Mouse (Mus musculus) limb, embryonic 12.5 days (tissue): ENCODE data around the gene Hspa1b. TPM values are rescaled to one million over a fixed set of nuclear protein-coding genes. Genes with fewer than 3 reads are reported as not detected.
"Not testable (repeated sequence)": the region's sequence is repeated elsewhere in the genome, so short reads cannot be mapped to it uniquely, and the experiment has no call there.

ENCODE experiments used
- ATAC-seq: fragments of 200-750 bp; cut with Nextera tagmentation; 2 replicates; pipeline ENCODE4 v1.8.0; 2017; ENCODE audit warnings: low read depth, moderate TSS enrichment; ENCODE audit not compliant: insufficient number of reproducible peaks, insufficient read depth, low FRiP score, low TSS enrichment
- H3K27ac ChIP-seq: fragments of 300-500 bp; sonication (generic); 2 replicates; pipeline ENCODE4 v1.5.1; 2016; ENCODE audit warnings: mild to moderate bottlenecking, moderate library complexity
- H3K27me3 ChIP-seq: fragments of 300-500 bp; sonication (generic); 2 replicates; pipeline ENCODE4 v1.6.1; 2016; ENCODE audit warnings: mild to moderate bottlenecking, moderate library complexity
- H3K36me3 ChIP-seq: fragments of 300-500 bp; sonication (generic); 2 replicates; pipeline ENCODE4 v1.6.1; 2016; ENCODE audit warnings: mild to moderate bottlenecking, moderate library complexity
- H3K4me1 ChIP-seq: fragments of 300-500 bp; sonication (generic); replicated peaks from 2 replicates; pipeline ENCODE4 v1.6.1; 2016
- H3K4me2 ChIP-seq: fragments of 300-500 bp; sonication (generic); 2 replicates; pipeline ENCODE4 v1.6.1; 2016; ENCODE audit warnings: mild to moderate bottlenecking, moderate library complexity
- H3K4me3 ChIP-seq: fragments of 300-500 bp; sonication (generic); replicated peaks from 2 replicates; pipeline ENCODE4 v1.5.1; 2016; ENCODE audit warnings: mild to moderate bottlenecking
- H3K9ac ChIP-seq: fragments of 300-500 bp; sonication (generic); replicated peaks from 2 replicates; pipeline ENCODE4 v1.6.1; 2016; ENCODE audit warnings: mild to moderate bottlenecking, moderate library complexity
- H3K9me3 ChIP-seq: fragments of 300-500 bp; sonication (generic); 2 replicates; pipeline ENCODE4 v1.6.1; 2016; ENCODE audit warnings: mild to moderate bottlenecking, moderate library complexity
- WGBS: fragments of 180-500 bp; shearing (Covaris S2); methylation state at CpG from one replicate; pipeline ENCODE4 v1.1.7; 2016; 5-methylcytosine and 5-hydroxymethylcytosine counted together
- polyA plus RNA-seq: library from polyadenylated mRNA; unstranded; fragments of >200 nt; fragmentation: Nextera tagmentation; extraction: Ambion mirVana; gene quantifications from 2 replicates; pipeline ENCODE4 v1.2.1, GENCODE M21; 2016

Gene Hspa1b
- polyA plus RNA-seq, 1 experiment from 2014 or later, result not detected

DNA sequence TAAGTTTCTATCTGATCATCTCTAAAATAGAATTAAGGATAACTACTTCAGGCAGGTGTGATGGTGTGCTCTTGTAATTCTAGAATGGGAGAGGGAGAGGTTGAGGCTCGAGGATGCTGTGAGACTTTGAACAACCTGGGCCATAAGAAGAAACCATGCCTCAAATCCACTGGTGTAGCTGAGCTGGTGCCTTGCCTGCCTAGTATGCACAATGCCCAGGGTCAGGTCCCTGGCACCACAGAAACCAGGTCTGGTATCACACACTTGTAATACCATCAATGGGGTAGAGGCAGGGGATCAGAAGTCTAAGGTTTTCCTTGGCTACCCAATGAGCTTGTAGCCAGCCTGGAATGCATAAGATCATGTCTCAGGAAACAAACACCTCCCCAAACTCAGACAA lies 3.8 kb upstream of the Hspa1b start:
- peaks cover 40% of the 10 kb centered on the region for H3K27me3 ChIP-seq
- 45% methylated on average over 1 of the region's 1 CpGs for WGBS

DNA sequence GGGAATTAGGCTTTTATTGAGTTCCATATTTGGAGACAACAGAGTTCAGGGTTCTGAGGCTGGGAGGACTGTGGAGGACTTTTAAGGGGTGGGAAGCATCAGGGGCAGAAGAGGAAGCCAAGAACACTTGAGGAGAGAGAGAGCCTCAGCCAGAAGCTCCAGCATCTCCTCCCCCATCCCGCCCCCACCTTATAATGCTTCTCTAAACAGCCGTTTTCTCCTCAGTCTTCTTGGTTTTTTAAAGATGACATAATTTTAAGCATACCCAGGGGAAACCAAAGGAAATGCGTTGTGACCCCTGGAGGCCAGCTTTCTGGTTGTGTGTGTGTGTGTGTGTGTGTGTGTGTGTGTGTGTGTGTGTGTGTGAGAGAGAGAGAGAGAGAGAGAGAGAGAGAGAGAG lies 3.1 kb upstream of the Hspa1b start:
- Histone ChIP-seq H3K27ac (no peak overlapping the region), H3K9me3 (no peaks in the 10 kb centered on the region), H3K36me3 (no peaks in the 10 kb centered on the region), H3K4me2 (no peak overlapping the region), H3K9ac (peak overlapping the region; percentile 37; the same call in 1 of the 2 replicates), H3K4me1 (peaks cover 8% of the 10 kb centered on the region), H3K4me3 (no peak overlapping the region), H3K27me3 (peaks cover 33% of the 10 kb centered on the region)
- no peak for ATAC-seq
- WGBS, result 35% methylated on average over 3 of the region's 3 CpGs

More for the DNA sequence above, 3.8 kb upstream of the Hspa1b start:
- no peak for ATAC-seq
- Histone ChIP-seq H3K4me3 (no peak overlapping the region), H3K9ac (no peak overlapping the region), H3K4me2 (no peak overlapping the region), H3K9me3 (no peaks in the 10 kb centered on the region), H3K27ac (no peak overlapping the region), H3K4me1 (peaks cover 8% of the 10 kb centered on the region), H3K36me3 (no peaks in the 10 kb centered on the region)

DNA sequence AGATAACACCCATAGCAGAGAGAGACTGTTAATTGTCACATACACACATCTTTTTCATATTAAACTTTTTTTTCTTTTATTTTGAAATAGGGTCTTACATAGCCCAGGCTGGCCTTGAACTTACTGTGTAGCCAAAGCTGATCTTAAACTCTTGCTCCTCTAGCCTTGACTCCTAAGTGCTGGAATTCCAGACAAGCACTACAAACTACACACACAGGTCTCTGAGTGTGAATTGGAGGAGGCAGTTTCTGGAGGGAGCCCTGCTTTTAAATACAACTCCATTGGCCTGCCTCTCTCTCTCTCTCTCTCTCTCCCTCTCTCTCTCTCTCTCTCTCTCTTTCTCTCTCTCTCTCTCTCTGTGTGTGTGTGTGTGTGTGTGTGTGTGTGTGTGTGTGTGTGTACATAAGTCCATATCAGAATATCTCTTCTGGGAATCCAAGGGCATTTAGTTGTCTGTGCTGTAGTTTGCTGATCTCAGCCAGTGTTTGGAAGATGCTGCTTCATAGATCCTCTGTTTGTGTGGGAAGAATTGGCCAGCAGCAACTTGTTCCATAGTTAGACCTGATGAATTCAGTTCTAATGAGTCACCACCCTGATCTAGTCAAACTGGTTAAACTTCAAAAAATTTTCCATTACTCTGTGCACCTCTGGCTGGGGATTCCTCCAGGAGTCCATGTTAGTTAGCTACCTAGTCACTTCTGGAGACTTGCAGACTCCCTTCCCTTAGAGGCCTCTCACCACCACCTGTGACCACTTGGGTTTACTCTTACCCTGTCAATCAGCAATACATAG lies 1.9 kb upstream of the Hspa1b start:
- Histone ChIP-seq H3K9me3 (no peaks in the 10 kb centered on the region), H3K27ac (no peak overlapping the region), H3K27me3 (peaks cover 35% of the 10 kb centered on the region), H3K4me3 (no peak overlapping the region), H3K9ac (no peak overlapping the region), H3K4me1 (peaks cover 8% of the 10 kb centered on the region), H3K4me2 (no peak overlapping the region), H3K36me3 (no peaks in the 10 kb centered on the region)
- no peak for ATAC-seq

DNA sequence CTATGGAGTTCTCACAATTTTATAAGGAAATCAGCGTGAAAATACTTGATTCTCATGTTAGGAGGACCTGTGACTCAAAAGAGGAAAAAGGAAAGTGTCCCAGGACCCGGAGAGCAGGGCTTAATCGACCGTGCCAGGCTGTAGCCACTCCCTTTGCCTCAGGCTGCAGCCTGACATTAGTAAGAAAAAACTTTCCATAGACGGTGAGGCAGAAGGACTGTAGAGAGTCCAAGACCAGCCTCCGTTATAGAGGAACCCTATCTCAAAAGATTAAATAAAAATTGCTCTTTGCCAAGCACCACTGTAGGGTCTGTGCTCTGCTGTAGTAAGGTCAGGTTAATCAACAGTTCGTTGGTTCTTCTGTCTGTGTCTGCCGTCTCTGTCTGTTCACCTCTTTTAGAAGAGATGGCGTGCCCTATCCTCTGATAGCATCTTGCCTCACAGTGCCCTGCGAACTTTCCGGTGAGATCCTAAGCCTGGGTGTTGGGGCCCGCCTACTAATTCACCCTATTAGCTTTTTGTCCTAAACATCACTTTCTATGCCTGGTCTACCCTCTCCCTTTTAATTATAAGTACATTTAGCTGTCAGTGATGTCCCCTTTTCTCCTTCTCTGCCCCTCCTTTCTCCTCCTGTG lies 960 bp upstream of the Hspa1b start:
- H3K9me3 ChIP-seq, result no peaks in the 10 kb centered on the region
- H3K4me2 ChIP-seq, result peak overlapping the region; percentile 65
- H3K27ac ChIP-seq, result peak overlapping the region; percentile 91
- H3K9ac ChIP-seq, result peak overlapping the region; percentile 66; the same call in 1 of the 2 replicates
- WGBS, result 15% methylated on average over 12 of the region's 12 CpGs
- peaks cover 8% of the 10 kb centered on the region for H3K4me1 ChIP-seq
- H3K27me3 ChIP-seq, result peaks cover 42% of the 10 kb centered on the region
- peak overlapping the region; percentile 55 for H3K4me3 ChIP-seq
- no peaks in the 10 kb centered on the region for H3K36me3 ChIP-seq
- ATAC-seq, result no peak

DNA sequence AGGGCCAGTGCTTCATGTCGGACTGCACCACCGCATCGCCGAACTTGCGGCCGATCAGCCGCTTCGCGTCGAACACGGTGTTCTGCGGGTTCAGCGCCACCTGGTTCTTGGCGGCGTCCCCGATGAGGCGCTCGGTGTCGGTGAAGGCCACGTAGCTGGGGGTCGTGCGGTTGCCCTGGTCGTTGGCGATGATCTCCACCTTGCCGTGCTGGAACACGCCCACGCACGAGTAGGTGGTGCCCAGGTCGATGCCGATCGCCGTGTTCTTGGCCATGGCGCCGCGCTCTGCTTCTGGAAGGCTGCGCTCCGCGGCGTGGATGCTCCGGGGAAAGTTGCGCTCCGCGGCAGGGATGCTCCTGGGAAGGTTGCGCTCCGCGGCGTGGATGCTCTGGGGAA lies 306 bp downstream of the Hspa1b start:
- not testable (repeated sequence) for H3K36me3 ChIP-seq, H3K9me3 ChIP-seq, H3K27ac ChIP-seq, H3K4me1 ChIP-seq
- Histone ChIP-seq H3K4me3 (peak overlapping the region; percentile 55), H3K27me3 (peaks cover 43% of the 10 kb centered on the region), H3K4me2 (peak overlapping the region; percentile 65), H3K9ac (0 out of 2 replicates have a peak overlapping the region, but pooled peaks have one; percentile 31)
- 1% methylated on average over 31 of the region's 47 CpGs for WGBS
- ATAC-seq, result peak; percentile 22

DNA sequence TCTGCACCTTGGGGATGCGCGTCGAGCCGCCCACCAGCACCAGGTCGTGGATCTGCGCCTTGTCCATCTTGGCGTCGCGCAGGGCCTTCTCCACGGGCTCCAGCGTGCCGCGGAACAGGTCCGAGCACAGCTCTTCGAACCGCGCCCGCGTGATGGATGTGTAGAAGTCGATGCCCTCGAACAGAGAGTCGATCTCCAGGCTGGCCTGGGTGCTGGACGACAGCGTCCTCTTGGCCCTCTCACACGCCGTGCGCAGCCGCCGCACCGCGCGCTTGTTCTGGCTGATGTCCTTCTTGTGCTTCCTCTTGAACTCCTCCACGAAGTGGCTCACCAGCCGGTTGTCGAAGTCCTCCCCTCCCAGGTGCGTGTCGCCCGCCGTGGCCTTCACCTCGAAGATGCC lies 1.1 kb downstream of the Hspa1b start:
- not testable (repeated sequence) for H3K27ac ChIP-seq, H3K4me3 ChIP-seq, H3K36me3 ChIP-seq, H3K9ac ChIP-seq, H3K4me1 ChIP-seq, H3K9me3 ChIP-seq, H3K4me2 ChIP-seq, ATAC-seq
- WGBS, result 34% methylated on average over 27 of the region's 40 CpGs
- peaks cover 38% of the 10 kb centered on the region for H3K27me3 ChIP-seq

DNA sequence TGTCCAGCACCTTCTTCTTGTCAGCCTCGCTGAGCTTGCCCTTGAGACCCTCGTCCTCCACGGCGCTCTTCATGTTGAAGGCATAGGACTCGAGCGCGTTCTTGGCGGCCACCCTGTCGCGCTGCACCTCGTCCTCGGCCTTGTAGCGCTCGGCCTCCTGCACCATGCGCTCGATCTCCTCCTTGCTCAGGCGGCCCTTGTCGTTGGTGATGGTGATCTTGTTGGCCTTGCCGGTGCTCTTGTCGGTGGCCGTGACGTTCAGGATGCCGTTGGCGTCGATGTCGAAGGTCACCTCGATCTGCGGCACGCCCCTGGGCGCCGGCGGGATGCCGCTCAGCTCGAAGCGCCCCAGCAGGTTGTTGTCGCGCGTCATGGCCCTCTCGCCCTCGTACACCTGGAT lies 1.7 kb downstream of the Hspa1b start:
- ATAC-seq, result not testable (repeated sequence)

DNA sequence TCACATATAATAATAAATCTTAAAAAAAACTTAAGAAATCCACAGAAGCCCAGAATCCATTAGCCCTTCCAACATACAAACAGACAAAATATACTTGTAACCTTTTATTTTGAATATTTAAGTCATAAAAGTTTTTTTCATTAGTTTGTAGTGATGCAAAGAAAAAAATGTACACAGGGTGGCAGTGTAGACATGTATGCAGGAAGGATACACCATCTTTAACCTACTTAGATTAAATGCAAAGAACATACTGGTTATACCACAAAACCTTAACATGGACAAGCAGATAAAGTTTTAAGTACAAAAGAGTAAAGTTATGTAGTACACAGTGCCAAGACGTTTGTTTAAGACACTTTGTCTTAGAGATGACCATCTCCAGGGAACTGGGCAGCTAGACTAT lies 2.7 kb downstream of the Hspa1b start:
- H3K4me2 ChIP-seq, result no peak overlapping the region
- H3K9ac ChIP-seq, result no peak overlapping the region
- no peaks in the 10 kb centered on the region for H3K9me3 ChIP-seq
- H3K4me1 ChIP-seq, result peaks cover 8% of the 10 kb centered on the region
- ATAC-seq, result no peak
- 0 out of 2 replicates have a peak, but pooled peaks cover 3% of the 10 kb centered on the region for H3K36me3 ChIP-seq
- no peak overlapping the region for H3K27ac ChIP-seq
- H3K27me3 ChIP-seq, result peaks cover 24% of the 10 kb centered on the region
- 40% methylated on average over 1 of the region's 1 CpGs for WGBS
- H3K4me3 ChIP-seq, result no peak overlapping the region

More for the DNA sequence above, 1.7 kb downstream of the Hspa1b start:
- not testable (repeated sequence) for H3K9me3 ChIP-seq, H3K36me3 ChIP-seq, H3K4me1 ChIP-seq, H3K27ac ChIP-seq, H3K9ac ChIP-seq, H3K4me3 ChIP-seq, H3K4me2 ChIP-seq
- H3K27me3 ChIP-seq, result peaks cover 33% of the 10 kb centered on the region
- 15% methylated on average over 38 of the region's 40 CpGs for WGBS

DNA sequence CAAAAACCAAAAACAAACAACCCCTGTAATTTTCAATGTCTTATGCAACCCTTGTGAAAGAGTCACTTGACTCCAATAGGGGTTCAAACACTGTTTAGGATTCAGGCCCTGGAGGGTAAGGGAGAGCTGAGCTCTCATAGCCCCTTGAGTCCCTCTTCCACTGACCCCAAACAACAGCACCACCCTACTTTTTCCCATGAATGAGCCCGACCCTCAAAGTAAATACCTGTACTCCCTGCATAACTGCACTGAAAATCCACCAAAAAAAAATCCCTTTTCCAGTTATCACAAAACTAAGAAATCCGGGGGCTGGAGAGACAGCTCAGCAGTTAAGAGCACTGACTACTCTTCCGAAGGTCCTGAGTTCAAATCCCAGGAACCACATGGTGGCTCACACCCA lies 3.2 kb downstream of the Hspa1b start:
- Histone ChIP-seq H3K4me2 (no peak overlapping the region), H3K9ac (0 out of 2 replicates have a peak overlapping the region, but pooled peaks have one; percentile 23), H3K27ac (no peak overlapping the region), H3K36me3 (peaks cover 6% of the 10 kb centered on the region), H3K4me3 (no peak overlapping the region), H3K4me1 (peaks cover 9% of the 10 kb centered on the region), H3K27me3 (peaks cover 21% of the 10 kb centered on the region), H3K9me3 (no peaks in the 10 kb centered on the region)
- no peak for ATAC-seq
- 80% methylated on average over 3 of the region's 3 CpGs for WGBS

DNA sequence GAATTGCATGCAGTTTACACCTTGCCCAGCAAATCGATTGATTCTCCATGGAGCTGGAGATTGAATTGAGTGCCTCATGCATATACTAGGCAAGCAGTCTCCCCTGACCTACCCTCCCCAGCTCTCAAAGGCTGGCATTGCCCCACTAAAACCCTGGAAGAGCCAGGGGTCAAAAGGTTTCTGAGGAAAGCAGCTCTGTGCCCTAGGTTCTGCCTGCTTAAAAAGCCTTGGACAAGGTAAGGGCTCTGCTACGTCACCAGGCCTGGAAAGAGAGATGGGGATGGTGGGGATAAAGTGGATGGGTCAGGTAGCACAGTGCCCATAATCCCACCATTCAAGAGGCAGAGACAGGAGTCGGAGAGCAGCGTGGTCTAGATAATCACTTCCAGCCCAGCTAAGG lies 4.2 kb downstream of the Hspa1b start:
- Histone ChIP-seq H3K27ac (no peak overlapping the region), H3K36me3 (peaks cover 16% of the 10 kb centered on the region), H3K27me3 (peaks cover 21% of the 10 kb centered on the region), H3K4me1 (peaks cover 11% of the 10 kb centered on the region), H3K4me3 (no peak overlapping the region), H3K9me3 (no peaks in the 10 kb centered on the region), H3K4me2 (no peak overlapping the region), H3K9ac (0 out of 2 replicates have a peak overlapping the region, but pooled peaks have one; percentile 12)
- no peak for ATAC-seq
- WGBS, result 70% methylated on average over 4 of the region's 4 CpGs

DNA sequence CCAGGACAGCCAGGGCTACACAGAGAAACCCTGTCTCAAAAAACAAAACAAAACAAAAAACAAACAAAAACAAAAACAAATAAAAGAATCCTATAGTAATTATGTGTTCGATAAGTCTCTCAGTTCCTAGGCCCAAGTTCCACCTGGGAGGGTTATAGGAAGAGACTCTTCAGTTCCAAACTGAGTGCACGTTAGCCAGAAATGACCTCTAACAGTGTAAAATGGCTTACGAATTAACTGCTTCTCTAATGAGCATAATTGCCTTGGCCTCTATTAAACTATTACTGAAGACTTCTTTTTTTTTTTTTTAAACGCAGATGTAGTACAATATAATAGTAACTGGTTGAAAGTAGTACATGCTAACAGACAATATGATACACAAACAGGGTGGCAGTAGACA lies 5.1 kb downstream of the Hspa1b start:
- no peak for ATAC-seq
- Histone ChIP-seq H3K4me2 (no peak overlapping the region), H3K9me3 (no peaks in the 10 kb centered on the region), H3K4me1 (peaks cover 9% of the 10 kb centered on the region), H3K27me3 (peaks cover 21% of the 10 kb centered on the region), H3K36me3 (peaks cover 22% of the 10 kb centered on the region), H3K27ac (no peak overlapping the region), H3K9ac (no peak overlapping the region), H3K4me3 (no peak overlapping the region)
- WGBS, result 90% methylated on average over 4 of the region's 4 CpGs
